In the genomic region with DNA sequence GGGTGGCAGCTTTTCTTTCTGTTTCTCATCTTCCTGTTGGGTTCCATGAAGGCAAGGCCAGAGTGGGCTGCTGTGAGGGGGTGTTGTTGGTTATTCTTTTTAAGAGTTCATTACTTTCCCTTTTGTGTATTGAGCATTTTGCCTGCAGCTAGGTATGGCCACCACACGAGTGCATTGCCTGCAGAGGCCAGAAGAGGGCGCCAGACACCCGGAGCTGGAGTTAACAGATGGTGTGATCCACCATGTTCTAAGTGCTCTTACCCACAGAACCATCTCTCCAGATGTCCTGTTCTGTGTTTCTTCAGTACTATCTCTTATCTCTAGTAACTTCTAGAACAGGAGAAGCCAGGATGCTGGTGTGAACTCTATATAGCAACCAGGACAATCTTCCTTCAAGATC, we compare ENCODE assay signal across 16 mouse cellular contexts.
DNase-seq lines count a peak whose midpoint lies in the region; ATAC-seq and TF ChIP-seq lines count a peak whose summit lies in the region.
"Had no signal": no experiment of that assay in that cellular context is flagged by ENCODE, and none has a peak within 500 bp of the region (broad histone marks: within the 10 kb centered on the region; RNA-seq: fewer than 3 reads in every experiment).

No protein-coding gene starts in this region.

- no peaks in the 10 kb centered on the region for H3K4me1 ChIP-seq in liver, postnatal 0 days (ENCODE audit: insufficient read depth)
- no peaks in the 10 kb centered on the region for H3K4me1 ChIP-seq in liver, embryonic 11.5 days (replicated peaks; ENCODE audit: control insufficient read depth, insufficient read depth, low read length)
- no peaks in the 10 kb centered on the region for H3K4me1 ChIP-seq in small intestine, adult 2 months (ENCODE audit: control insufficient read depth, insufficient read depth, insufficient read length, low read length)
- H3K4me1 ChIP-seq: embryonic facial prominence, embryonic 15.5 days had no signal

- ATAC-seq in liver, postnatal 0 days, result no peak
- no peak for ATAC-seq in liver, embryonic 11.5 days (replicated peaks; ENCODE audit: low FRiP score)
- no peak for ATAC-seq in granulocyte monocyte progenitor cell, adult 5-6 weeks (replicated peaks; ENCODE audit: poor library complexity, severe bottlenecking)
- ATAC-seq: forebrain, embryonic 13.5 days had no signal

- peak; percentile 36 for TF ChIP-seq CTCF in gastrocnemius, adult 2 months (IDR thresholded peaks at IDR 0.05)
- peak; percentile 25; the same call in 1 of the 2 replicates for TF ChIP-seq CTCF in liver, postnatal 0 days (IDR thresholded peaks at IDR 0.05; ENCODE audit: low read depth)
- TF ChIP-seq CTCF in small intestine, adult 2 months (IDR thresholded peaks at IDR 0.05; ENCODE audit: extremely low read depth, insufficient read length, insufficient replicate concordance, low read depth, low read length), result peak; percentile 30; the same call in 1 of the 2 replicates

- DNase-seq in gastrocnemius, adult 2 months, result no peak
- no peak for DNase-seq in gastrocnemius, postnatal 14 days
- no peak for DNase-seq in liver, postnatal 0 days
- no peak for DNase-seq in liver, embryonic 11.5 days (ENCODE audit: low spot score)
- DNase-seq in ES-CJ7 (ENCODE audit: low read depth, low spot score), result peak; percentile 52
- no peak for DNase-seq in cerebellum, adult 18-20 months
- DNase-seq: adrenal gland, adult 8-10 months; cerebellum, postnatal 36 days; heart, postnatal 14 days; lung, postnatal 10 days had no signal

- no peaks in the 10 kb centered on the region for H3K9me3 ChIP-seq in liver, postnatal 0 days (ENCODE audit: low read length)
- H3K9me3 ChIP-seq in liver, embryonic 11.5 days (ENCODE audit: control insufficient read depth, low read length), result no peaks in the 10 kb centered on the region
- H3K9me3 ChIP-seq: embryonic facial prominence, embryonic 15.5 days; forebrain, embryonic 13.5 days; limb, embryonic 12.5 days had no signal

- TF ChIP-seq POLR2A in small intestine, adult 2 months (IDR thresholded peaks at IDR 0.05; ENCODE audit: low read depth, low read length), result no peak

- H3K4me2 ChIP-seq in liver, postnatal 0 days (ENCODE audit: low read depth, low read length), result no peak overlapping the region
- no peak overlapping the region for H3K4me2 ChIP-seq in liver, embryonic 11.5 days
- H3K4me2 ChIP-seq: embryonic facial prominence, embryonic 15.5 days; forebrain, embryonic 13.5 days; limb, embryonic 12.5 days; midbrain, embryonic 11.5 days had no signal

- H3K27me3 ChIP-seq in liver, postnatal 0 days (ENCODE audit: insufficient read depth, low read length), result no peaks in the 10 kb centered on the region
- no peaks in the 10 kb centered on the region for H3K27me3 ChIP-seq in liver, embryonic 11.5 days (replicated peaks; ENCODE audit: control insufficient read depth, insufficient read depth, low read length)
- no peaks in the 10 kb centered on the region for H3K27me3 ChIP-seq in small intestine, adult 2 months (ENCODE audit: control insufficient read depth, insufficient read depth, low read length)
- H3K27me3 ChIP-seq: embryonic facial prominence, embryonic 15.5 days; forebrain, embryonic 13.5 days had no signal

- H3K27ac ChIP-seq in gastrocnemius, adult 2 months, result no peak overlapping the region
- no peak overlapping the region for H3K27ac ChIP-seq in liver, postnatal 0 days (ENCODE audit: low read depth)
- H3K27ac ChIP-seq in liver, embryonic 11.5 days (ENCODE audit: low read depth, low read length), result no peak overlapping the region
- no peak overlapping the region for H3K27ac ChIP-seq in small intestine, adult 2 months (ENCODE audit: insufficient read depth, low read depth, low read length)
- H3K27ac ChIP-seq: embryonic facial prominence, embryonic 15.5 days; forebrain, embryonic 13.5 days; limb, embryonic 12.5 days had no signal

- H3K4me3 ChIP-seq in gastrocnemius, adult 2 months, result no peak overlapping the region
- no peak overlapping the region for H3K4me3 ChIP-seq in liver, postnatal 0 days (ENCODE audit: low read depth, low read length)
- H3K4me3 ChIP-seq in liver, embryonic 11.5 days (ENCODE audit: low read depth, low read length), result no peak overlapping the region
- no peak overlapping the region for H3K4me3 ChIP-seq in small intestine, adult 2 months (ENCODE audit: low read depth, low read length)
- H3K4me3 ChIP-seq: embryonic facial prominence, embryonic 15.5 days; forebrain, embryonic 13.5 days; limb, embryonic 12.5 days had no signal

- intact Hi-C loops in gastrocnemius, adult 2 months (cut with DNase I), result no loop called here
- intact Hi-C loops in gastrocnemius, postnatal 14 days (cut with DNase I; ENCODE audit: low total_unique reads), result no loop called here

- H3K9ac ChIP-seq in liver, postnatal 0 days (replicated peaks), result no peak overlapping the region
- H3K9ac ChIP-seq in liver, embryonic 11.5 days (ENCODE audit: low read depth, low read length), result no peak overlapping the region
- H3K9ac ChIP-seq: embryonic facial prominence, embryonic 15.5 days; forebrain, embryonic 13.5 days; limb, embryonic 12.5 days had no signal

- no peaks in the 10 kb centered on the region for H3K36me3 ChIP-seq in liver, postnatal 0 days (replicated peaks; ENCODE audit: insufficient read depth, low read length)
- no peaks in the 10 kb centered on the region for H3K36me3 ChIP-seq in liver, embryonic 11.5 days (ENCODE audit: control insufficient read depth, insufficient read depth, low read length)
- no peaks in the 10 kb centered on the region for H3K36me3 ChIP-seq in small intestine, adult 2 months (ENCODE audit: control insufficient read depth, insufficient read depth, low read length)
- H3K36me3 ChIP-seq: embryonic facial prominence, embryonic 15.5 days; limb, embryonic 12.5 days had no signal

- no peak for TF ChIP-seq EP300 in liver, postnatal 0 days (IDR thresholded peaks at IDR 0.05; ENCODE audit: low read depth)

- 63% methylated on average over 3 of the region's 3 CpGs for WGBS in liver, postnatal 0 days (ENCODE audit: insufficient replicate concordance)
- WGBS in liver, embryonic 11.5 days, result 56% methylated on average over 3 of the region's 3 CpGs
- WGBS in small intestine, adult 2 months, result 63% methylated on average over 3 of the region's 3 CpGs
